Mouse (Mus musculus) spleen, postnatal 4 days (tissue): ENCODE measurements around the gene Hyal3.
"Not testable (repeated sequence)": the region's sequence is repeated elsewhere in the genome, so short reads cannot be mapped to it uniquely, and the experiment has no call there.

Experiments
- DNase-seq, 2 experiments: peaks; one replicate each; pipeline ENCODE4 v3.0.0; 2022; ENCODE audit warnings: low spot score in 2 of 2

The Hyal3 gene

GRCm38 (mm10) chr9:107550491-107551116 lies 30.0 kb upstream of the Hyal3 start:
- no peak for DNase-seq

GRCm38 (mm10) chr9:107551117-107551889 lies 29.3 kb upstream of the Hyal3 start, which contains the start of gene Rassf1:
TSS of gene Rassf1 (plus strand) at chr9:107551555.
- DNase-seq: peak; percentile 66 to 86

- no peak for DNase-seq
These were observed 28.7 kb upstream of the Hyal3 start for GRCm38 (mm10) chr9:107551890-107552355.

GRCm38 (mm10) chr9:107552690-107553393 lies 27.8 kb upstream of the Hyal3 start:
- DNase-seq: no peak

GRCm38 (mm10) chr9:107553541-107554318 lies 26.9 kb upstream of the Hyal3 start:
- DNase-seq: peak in 1 of 2 experiments; percentile 81

- peak; percentile 95 to 96 for DNase-seq
These were observed 26.2 kb upstream of the Hyal3 start for GRCm38 (mm10) chr9:107554319-107554825.

- peak in 1 of 2 experiments; percentile 55 for DNase-seq
These were observed 25.6 kb upstream of the Hyal3 start for GRCm38 (mm10) chr9:107555031-107555457.

GRCm38 (mm10) chr9:107555701-107556100 lies 24.9 kb upstream of the Hyal3 start:
- DNase-seq: no peak

GRCm38 (mm10) chr9:107556346-107556745 lies 24.3 kb upstream of the Hyal3 start:
- no peak for DNase-seq

GRCm38 (mm10) chr9:107563029-107563581 lies 17.5 kb upstream of the Hyal3 start, which contains the start of gene Tusc2:
TSS of gene Tusc2 (plus strand) at chr9:107563255.
- peak; percentile 92 to 96 for DNase-seq

- not testable (repeated sequence) for DNase-seq
These were observed 15.1 kb upstream of the Hyal3 start for GRCm38 (mm10) chr9:107565556-107565955.

- peak; percentile 89 to 97 for DNase-seq
These were observed 14.4 kb upstream of the Hyal3 start for GRCm38 (mm10) chr9:107566041-107566709.

GRCm38 (mm10) chr9:107566855-107567254 lies 13.8 kb upstream of the Hyal3 start:
- DNase-seq: no peak

GRCm38 (mm10) chr9:107567702-107568319 lies 12.8 kb upstream of the Hyal3 start, which contains the start of gene Hyal2:
TSS of gene Hyal2 (plus strand) at chr9:107567945.
- DNase-seq: no peak

- DNase-seq: peak; percentile 86 to 90
These were observed 12.0 kb upstream of the Hyal3 start for GRCm38 (mm10) chr9:107568331-107569261.

GRCm38 (mm10) chr9:107569270-107569669 lies 11.3 kb upstream of the Hyal3 start:
- no peak for DNase-seq

GRCm38 (mm10) chr9:107570016-107570415 lies 10.6 kb upstream of the Hyal3 start:
- DNase-seq: no peak

GRCm38 (mm10) chr9:107570845-107571244 lies 9.8 kb upstream of the Hyal3 start:
- DNase-seq: no peak
